Mouse (Mus musculus): ENCODE measurements at regions not wholly inside any gene's neighbourhood (a gene's known extent, or its start where the extent isn't known, plus 50 kb on each side); places are given as distances from the start of the nearest gene placed in this dataset.

- H3K27ac ChIP-seq, result peak overlapping the region; percentile 96
- no peak for DNase-seq
- no peak for TF ChIP-seq CTCF (IDR thresholded peaks at IDR 0.05)
- peak overlapping the region; percentile 70 for H3K4me3 ChIP-seq
- intact Hi-C loops (cut with DNase I), result loop anchor here (1.0 kb wide), 1 partner anchor 18 kb away; no protein-coding TSS in a partner anchor
Observed at GRCm38 (mm10) chr15:85652871-85653337, 70.6 kb upstream of the Wnt7b start.

- Histone ChIP-seq H3K4me3 (peak overlapping the region; percentile 70), H3K27ac (peak overlapping the region; percentile 96)
- intact Hi-C loops (cut with DNase I), result loop anchor here (1.0 to 2.0 kb wide), 2 partner anchors 15 to 18 kb away; no protein-coding TSS in a partner anchor
- peak; percentile 92 for DNase-seq
- TF ChIP-seq CTCF (IDR thresholded peaks at IDR 0.05), result no peak
Observed at GRCm38 (mm10) chr15:85653421-85654401, 71.4 kb upstream of the Wnt7b start.

- Histone ChIP-seq H3K27ac (peak overlapping the region; percentile 96), H3K4me3 (peak overlapping the region; percentile 70)
- no peak for TF ChIP-seq CTCF (IDR thresholded peaks at IDR 0.05)
- intact Hi-C loops (cut with DNase I), result loop anchor here (2.0 kb wide), 1 partner anchor 14 kb away; no protein-coding TSS in a partner anchor
- DNase-seq, result no peak
Observed at GRCm38 (mm10) chr15:85654791-85655190, 72.5 kb upstream of the Wnt7b start.

GRCm38 (mm10) chr15:85655751-85656167 lies 73.5 kb upstream of the Wnt7b start:
- Histone ChIP-seq H3K27ac (peak overlapping the region; percentile 96), H3K4me3 (peak overlapping the region; percentile 70)
- TF ChIP-seq CTCF (IDR thresholded peaks at IDR 0.05), result no peak
- peak; percentile 51 for DNase-seq
- intact Hi-C loops (cut with DNase I), result loop anchor here (2.0 kb wide), 1 partner anchor 13 kb away; no protein-coding TSS in a partner anchor

GRCm38 (mm10) chr15:85656852-85657251 lies 74.6 kb upstream of the Wnt7b start:
- peak; percentile 57 for DNase-seq
- intact Hi-C loops (cut with DNase I), result no loop called here
- peak overlapping the region; percentile 96 for H3K27ac ChIP-seq
- H3K4me3 ChIP-seq, result peak overlapping the region; percentile 70
- no peak for TF ChIP-seq CTCF (IDR thresholded peaks at IDR 0.05)

- Histone ChIP-seq H3K27ac (peak overlapping the region; percentile 96), H3K4me3 (peak overlapping the region; percentile 70)
- peak; percentile 68 for DNase-seq
- TF ChIP-seq CTCF (IDR thresholded peaks at IDR 0.05), result no peak
- intact Hi-C loops (cut with DNase I), result no loop called here
Observed at GRCm38 (mm10) chr15:85657441-85657989, 75.2 kb upstream of the Wnt7b start.

GRCm38 (mm10) chr15:85658101-85658885 lies 76.0 kb upstream of the Wnt7b start:
- Histone ChIP-seq H3K4me3 (peak overlapping the region; percentile 70), H3K27ac (peak overlapping the region; percentile 96)
- intact Hi-C loops (cut with DNase I), result loop anchor here (1.0 kb wide), 1 partner anchor 8 kb away; no protein-coding TSS in a partner anchor
- no peak for TF ChIP-seq CTCF (IDR thresholded peaks at IDR 0.05)
- DNase-seq, result peak; percentile 58

GRCm38 (mm10) chr15:85660528-85661392 lies 74.0 kb upstream of the Ppara start:
- Histone ChIP-seq H3K4me3 (peak overlapping the region; percentile 41), H3K27ac (peak overlapping the region; percentile 96)
- TF ChIP-seq CTCF (IDR thresholded peaks at IDR 0.05), result no peak
- intact Hi-C loops (cut with DNase I), result no loop called here
- DNase-seq, result no peak

GRCm38 (mm10) chr15:85661393-85661690 lies 73.4 kb upstream of the Ppara start:
- no peak for TF ChIP-seq CTCF (IDR thresholded peaks at IDR 0.05)
- intact Hi-C loops (cut with DNase I), result no loop called here
- H3K27ac ChIP-seq, result peak overlapping the region; percentile 96
- no peak for DNase-seq
- H3K4me3 ChIP-seq, result no peak overlapping the region

GRCm38 (mm10) chr15:85661771-85662170 lies 73.0 kb upstream of the Ppara start:
- intact Hi-C loops (cut with DNase I), result no loop called here
- no peak for TF ChIP-seq CTCF (IDR thresholded peaks at IDR 0.05)
- Histone ChIP-seq H3K4me3 (no peak overlapping the region), H3K27ac (peak overlapping the region; percentile 96)
- DNase-seq, result no peak

- TF ChIP-seq CTCF (IDR thresholded peaks at IDR 0.05), result no peak
- DNase-seq, result no peak
- Histone ChIP-seq H3K4me3 (no peak overlapping the region), H3K27ac (peak overlapping the region; percentile 96)
- intact Hi-C loops (cut with DNase I), result no loop called here
Observed at GRCm38 (mm10) chr15:85662271-85662670, 72.5 kb upstream of the Ppara start.

Data from gastrocnemius, adult 2 months (tissue).